Mouse (Mus musculus): ENCODE measurements around the gene Net1.
"Not testable (repeated sequence)": the region's sequence is repeated elsewhere in the genome, so short reads cannot be mapped to it uniquely, and the experiment has no call there.

Net1 gene

DNA sequence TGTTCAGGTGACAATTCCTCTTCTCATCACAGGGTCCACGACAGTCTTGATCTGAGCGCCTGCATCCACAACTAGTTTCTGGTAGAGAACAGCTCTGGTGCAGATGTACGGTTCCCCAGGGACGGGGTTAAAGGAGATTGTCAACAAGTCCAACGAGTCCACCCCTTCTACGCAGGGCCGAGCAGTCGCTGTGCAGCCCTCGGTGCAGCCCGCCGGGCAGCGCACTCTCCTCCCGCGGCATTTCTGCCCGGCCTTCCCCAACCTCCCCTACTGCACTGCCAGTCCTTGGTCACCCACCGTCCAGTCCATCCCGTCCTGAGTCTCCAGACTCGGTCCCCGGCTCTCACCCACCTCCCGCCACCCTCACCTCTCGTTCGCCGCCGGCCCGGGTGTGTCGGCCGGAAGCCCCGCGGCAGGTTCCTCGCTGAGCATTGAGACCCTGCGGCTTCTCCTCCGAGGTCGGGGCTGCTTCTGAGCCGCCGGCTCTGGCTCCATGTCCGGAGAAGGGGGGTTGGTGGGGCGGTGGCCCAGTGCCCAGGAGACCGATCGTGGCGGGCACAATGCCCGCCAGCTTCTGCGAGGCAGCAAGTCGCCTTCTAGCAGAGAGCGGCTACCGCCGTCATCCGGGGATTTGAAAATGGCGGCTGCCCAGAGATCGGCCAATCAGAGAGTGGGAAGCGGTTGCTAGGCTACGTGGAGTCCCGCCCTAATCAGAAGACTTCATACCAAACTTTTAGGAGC is at the start of gene Net1, which contains the start of gene Tubal3:
Gene Net1 (minus strand): TSS at position 650 of the 741 bp plus-strand sequence.
Gene Tubal3 (plus strand): TSS at position 704 of the 741 bp plus-strand sequence.
- peak; percentile 80 for DNase-seq

DNA sequence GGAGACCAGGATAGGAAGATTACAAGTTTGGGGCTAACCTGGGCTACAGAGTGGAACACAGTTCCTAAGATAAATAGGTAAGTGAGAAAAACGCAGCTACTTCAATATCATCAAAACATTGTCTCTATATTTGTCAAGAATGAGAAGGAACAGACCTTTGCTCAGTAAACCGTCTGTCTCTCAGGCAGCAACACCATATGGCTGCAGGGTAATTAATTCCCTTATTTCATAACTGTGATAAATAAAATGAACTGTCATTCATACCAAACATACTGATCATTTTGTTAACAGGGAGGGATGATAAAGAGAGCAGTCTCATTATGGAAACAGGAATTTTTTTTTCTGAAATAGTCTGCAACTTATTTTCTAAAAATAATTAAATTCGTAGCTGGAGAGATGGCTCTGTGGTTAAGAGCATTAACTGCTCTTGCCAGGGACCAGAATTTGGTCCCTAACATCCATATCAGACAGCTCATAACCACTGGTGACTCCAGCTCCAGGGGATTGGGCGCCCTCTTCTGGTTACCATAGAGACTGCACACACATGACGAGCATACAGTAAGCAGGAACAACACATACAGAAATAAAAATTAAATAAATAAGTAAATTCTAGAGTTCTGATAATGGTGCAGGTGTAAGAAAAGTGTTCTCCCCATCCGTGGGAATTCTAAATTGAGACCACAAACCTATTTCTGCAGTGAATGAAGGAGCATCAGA is 33.3 kb upstream of the Net1 start:
- no peak for DNase-seq

DNA sequence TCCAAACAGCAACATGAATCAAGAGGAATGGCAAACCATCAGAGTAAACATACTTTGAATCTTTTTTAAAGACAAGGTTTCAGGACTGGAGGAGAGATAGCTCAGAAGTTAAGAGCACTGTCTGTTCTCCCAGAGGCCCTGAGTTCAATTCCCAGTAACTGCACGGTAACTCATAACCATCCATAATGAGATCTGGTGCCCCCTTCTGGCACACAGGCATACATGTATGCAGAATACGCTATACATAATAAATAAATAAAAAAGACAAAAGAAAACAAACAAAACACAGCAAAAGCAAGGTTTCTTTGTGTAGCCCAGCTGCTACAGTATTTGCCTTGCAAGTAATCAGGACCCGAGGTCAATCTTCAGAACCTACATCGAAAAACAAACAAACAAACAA is 31.5 kb upstream of the Net1 start:
- DNase-seq, result no peak

DNA sequence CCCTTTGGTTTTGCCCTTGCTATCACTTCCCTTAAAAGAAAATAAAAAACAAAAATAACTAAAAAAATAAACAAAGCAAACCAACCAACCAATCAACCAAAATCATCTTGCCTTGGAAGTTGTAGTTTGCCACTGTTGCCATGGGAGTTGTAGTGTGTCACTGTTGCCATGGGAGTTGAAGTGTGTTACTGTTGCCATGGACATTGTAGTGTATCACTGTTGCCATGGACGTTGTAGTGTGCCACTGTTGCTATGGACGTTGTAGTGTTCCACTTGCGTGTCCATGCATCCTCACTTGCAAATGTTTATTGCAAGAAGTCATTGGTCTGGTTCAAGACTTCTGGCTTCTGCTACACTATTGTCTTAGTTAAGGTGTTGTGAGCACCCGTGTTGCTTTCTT is 29.2 kb upstream of the Net1 start:
- no peak for DNase-seq

DNA sequence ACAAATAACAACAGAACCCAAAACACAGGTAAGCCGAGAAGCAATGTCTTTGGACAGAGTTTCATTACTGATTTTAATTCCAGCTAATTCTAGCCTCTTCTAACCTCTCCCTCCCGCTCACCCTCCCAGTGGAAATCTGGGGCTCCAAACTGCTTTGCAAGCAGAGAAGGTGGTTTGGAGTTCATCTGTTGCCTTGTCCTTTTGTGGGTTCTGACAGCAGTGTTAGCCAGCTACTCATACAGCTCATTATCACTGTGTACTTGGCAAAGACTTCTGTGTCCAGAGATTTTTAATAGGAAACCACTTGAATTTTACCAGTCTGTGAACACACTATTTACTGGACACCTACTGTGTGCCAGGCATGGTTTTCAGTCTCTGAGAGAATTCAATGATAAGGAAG is 27.2 kb upstream of the Net1 start, which contains the start of gene Ucn3:
Gene Ucn3 (minus strand): TSS at position 101 of the 400 bp plus-strand sequence.
- DNase-seq, result no peak

DNA sequence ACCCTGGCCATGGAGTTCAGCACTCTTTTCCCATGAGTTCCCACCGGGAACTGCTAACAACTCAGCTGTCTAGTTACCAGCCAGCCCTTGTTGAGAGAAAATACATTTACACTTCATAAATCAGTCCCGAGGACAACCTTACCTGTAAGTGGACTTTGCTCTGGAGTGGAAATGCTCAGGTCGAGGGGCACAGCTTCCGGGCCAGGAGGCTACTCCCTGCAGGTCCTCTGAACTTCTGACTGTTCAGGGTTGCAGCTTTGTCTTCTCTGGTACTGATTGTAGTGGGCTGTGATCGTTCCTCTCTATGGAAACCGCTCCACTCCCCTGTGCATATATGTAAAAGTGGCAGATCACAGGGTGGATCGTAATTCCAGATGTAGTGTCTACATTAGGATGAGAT is 26.7 kb upstream of the Net1 start:
- DNase-seq, result no peak

DNA sequence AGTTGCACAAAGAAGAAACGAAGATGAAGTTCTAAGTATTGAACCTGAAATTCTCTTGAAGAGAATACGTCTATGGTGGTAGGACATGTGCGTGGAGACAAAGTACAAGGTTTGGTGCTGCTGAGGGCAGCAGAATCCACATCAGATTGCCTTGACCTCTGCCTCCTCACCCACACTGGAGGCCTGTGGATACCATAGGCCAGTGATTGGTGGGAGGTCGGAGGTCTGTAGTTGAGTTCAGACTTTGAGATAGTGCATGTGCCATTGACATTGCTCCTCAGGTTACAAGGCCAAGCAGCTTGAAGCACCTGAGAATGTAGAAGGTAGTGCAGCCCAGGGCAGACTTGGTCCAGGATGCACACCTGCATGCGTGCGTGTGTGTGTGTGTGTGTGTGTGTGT is 8.0 kb upstream of the Net1 start:
- DNase-seq, result no peak

DNA sequence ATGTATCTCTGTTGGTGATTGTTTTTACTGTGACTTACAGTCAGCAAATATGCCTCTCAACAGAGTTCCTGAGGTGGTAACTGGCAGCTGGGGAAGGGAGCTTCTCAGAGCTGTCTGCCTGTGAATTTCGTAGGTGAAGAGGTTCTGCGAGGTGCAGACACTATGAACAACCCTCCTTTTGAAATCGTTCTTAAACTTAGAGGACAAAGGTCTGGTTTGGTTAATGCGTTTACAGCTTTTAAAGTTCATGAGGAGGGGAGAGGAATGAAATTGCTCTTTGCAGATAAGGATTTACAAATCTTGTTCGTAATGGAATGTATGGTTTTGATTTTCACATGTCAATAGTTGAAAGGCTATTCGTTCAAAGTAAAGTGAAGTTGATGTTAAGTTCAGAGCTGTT is 7.6 kb upstream of the Net1 start:
- no peak for DNase-seq

DNA sequence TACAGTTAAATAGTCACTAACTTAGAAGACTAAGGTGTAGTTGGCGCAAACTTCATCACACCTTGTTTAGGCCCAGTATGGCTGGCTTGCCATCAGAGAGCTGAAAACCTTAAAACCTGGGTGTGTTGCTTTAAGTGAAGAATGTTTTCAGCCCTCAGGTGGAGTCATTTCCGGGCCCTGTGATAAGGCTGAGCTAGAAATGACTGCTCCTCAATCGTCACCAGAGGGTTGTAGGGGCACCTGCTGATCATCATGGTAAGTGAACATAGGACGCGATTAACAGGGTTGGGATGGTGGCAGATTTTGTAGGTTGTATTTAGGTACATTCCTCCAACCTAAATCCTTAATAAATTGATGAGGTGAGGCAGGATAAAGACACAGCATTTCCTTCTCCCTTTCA is 6.5 kb upstream of the Net1 start:
- no peak for DNase-seq

DNA sequence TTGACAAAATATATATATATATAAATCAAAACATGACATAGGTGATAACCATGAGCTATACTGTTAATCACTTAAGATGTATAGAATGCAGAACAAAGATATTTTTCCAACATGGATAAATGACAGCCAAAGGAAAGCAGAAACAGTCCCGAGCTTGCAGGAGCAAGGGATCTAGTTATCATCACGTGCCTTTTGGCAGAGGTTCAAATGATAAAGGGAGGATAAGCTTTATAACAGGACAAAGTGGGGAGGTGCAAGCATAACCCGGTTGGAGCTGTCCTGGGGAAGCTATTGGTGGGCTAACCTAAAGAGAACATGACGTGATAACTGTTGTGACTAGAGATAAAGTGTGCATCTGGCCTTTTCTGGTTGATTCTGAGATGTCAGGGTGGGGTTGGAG is 4.5 kb downstream of the Net1 start:
- DNase-seq, result no peak

DNA sequence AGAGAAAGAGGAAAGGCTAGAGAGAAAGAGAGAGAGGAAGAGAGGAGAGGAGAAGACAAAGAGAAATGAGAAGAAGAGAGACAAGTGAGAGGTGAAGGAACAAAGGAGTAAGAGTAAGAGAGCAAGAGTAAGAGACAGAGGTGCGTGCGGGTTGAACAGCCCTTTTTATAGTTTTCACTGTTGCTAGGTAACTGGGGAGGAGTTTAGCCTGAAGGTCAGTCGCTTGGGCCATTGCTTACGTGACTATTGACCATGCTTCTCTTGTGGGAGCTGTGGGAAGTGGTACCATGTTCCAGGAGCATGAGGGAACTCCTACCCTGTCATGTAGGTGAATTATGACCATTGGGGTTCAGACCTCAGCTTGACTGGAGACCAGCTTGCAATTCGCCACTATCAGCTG is 7.7 kb downstream of the Net1 start:
- DNase-seq, result no peak

DNA sequence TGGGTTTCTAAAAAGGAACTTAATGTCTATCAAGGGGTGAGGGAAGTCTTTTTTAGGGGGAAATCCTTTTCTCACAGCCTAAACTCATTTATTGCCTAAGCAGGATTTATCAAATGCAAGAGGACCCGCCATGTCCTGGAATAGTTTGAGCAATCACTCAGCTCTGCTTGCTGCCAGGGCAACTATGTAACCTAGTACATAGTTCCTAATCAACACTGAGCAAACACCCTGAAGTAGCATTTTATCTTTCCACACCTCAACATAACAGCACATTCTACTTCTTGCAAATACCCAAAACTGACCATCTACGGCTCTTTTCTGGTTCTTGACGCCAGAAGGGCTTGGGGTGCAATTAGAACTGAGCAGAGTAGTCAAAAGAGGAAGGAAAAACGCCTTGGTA is 9.8 kb downstream of the Net1 start:
- DNase-seq, result no peak

DNA sequence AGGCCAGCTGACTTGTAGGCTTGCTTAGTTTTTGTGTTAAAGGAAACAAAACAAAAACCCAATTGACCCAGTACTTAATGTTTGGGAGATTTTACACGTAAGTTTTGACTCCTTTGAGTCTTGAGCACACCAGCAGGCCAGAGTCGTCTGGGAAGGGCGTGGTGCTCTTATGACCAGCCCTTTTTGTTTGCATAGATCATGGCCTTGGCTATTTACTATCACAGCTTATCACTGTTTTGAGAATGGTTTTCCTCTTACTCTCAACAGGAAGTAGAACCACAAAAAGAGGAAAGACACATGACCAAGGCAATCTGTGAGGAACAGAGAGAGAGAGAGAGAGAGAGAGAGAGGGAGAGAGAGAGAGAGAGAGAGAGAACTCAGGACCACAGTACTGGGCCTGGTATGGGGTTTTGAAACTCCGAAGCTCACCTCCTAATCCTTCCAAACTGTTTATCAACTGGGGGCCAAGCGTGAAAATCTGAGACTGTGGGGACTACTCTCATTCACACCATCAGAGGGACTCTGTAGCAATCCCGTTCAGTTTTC is 10.8 kb downstream of the Net1 start:
- DNase-seq, result no peak

DNA sequence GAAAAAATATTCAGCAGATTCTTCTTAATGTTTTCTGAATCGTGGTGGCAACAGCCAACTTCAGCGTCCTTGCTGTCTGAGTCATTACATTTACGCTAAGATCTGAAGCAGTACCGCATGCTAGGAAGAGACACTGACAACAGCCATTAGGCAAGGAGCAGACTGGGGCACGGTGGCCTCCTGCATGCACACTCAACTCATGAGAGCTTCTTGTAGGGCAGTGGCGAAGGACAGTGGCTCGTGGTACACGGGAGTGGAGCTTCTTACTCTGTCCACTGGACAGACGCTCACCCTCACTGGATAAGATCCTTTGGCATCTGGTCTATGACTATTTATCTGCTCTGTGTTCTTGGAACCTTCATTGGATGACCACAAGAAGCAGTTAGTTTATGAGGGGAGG is 18.7 kb downstream of the Net1 start:
- no peak for DNase-seq

DNA sequence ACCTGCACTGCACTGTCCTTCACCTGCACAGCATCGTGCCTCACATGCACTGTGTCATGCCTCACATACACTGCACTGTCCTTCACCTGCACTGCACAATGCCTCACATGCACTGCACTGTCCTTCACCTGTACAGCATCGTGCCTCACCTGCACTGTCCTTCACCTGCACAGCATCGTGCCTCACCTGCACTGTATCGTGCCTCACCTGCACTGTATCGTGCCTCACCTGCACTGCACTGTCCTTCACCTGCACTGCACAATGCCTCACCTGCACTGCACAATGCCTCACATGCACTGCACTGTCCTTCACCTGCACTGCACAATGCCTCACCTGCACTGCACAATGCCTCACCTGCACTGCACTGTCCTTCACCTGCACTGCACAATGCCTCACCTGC is 19.8 kb downstream of the Net1 start:
- DNase-seq, result not testable (repeated sequence)

DNA sequence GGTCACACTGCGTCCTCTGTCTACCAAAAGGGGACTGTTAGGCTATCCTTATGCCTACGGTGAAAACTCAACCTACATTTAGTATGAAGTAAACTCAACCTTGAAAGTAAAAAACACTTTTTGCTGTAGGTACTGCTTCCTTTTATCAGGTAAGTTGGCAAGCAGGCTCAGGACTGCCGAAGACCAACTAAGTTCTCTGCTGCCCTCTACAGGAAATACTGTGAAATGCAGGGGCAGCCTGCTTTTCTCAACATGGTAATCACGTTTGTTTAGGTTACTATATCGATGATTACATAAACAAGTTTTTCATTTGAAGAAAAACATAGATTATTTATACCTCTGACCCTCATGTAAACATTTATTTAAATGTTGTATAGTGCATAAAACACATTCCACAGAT is 21.1 kb downstream of the Net1 start:
- DNase-seq, result peak; percentile 65

DNA sequence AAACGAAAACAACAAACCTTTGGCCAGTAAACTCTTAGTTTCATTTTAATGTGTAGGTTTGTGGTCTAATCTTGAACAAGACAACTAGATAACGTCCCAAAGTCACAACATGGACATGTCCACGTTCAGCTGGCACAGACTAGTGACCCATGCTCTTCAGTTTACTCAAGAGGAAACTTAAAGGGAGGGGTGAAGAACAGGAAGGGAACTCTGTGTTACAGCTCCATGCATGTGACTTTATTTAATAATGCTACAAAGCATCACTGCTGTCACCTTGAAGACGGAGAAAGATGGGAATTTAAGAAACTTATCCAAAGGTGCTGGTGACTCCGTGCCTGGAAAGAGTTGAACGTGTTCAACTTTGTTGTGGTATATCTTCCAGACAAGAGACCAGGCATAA is 22.0 kb downstream of the Net1 start:
- DNase-seq, result no peak

DNA sequence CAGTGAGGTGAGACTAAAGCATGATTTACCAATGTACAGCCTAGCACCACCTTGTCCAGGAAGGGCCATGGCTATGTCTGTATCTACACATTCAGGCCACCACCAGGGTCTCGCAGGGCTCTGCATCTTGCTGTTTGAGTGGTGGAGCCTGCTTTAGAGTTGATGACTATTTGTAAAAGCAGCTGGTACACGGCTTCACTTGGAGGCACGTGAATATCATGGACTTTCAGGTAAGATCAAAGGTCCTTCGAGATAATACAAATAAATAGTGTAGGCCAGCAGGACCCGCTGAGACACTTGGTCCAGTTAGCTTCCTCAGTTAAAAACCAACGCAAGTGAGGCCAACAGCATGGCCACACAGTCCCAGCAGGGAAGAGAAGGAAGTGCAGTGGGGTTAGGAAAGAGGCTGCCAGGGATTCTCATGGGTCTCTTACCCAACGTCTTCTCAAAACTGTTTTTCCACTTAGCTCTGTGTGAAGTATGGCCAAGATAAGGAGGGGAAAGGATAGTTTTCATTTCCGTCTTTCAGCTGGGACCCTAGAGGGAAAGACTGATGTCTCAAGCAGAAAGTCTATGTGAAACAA is 22.5 kb downstream of the Net1 start:
- no peak for DNase-seq

DNA sequence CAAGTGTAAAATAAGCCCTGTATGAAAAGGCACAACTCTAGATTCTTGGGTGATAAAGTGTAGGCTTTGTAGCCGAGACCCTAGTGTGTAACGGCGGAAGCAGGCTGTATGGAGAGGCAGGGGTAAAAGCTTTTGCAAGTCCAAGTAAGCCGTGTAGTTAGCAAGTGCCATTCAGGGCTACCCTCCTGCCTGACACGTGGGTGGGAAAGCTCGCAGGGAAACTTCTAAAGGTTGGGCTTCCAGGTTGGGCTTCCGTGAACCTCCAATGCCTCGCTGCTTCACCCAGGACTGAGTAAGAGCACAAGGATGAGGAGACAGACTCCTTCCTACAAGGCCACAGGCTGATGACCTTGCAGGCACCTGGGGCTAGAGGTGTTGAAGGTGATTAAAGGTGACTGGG is 23.5 kb downstream of the Net1 start:
- DNase-seq, result no peak

DNA sequence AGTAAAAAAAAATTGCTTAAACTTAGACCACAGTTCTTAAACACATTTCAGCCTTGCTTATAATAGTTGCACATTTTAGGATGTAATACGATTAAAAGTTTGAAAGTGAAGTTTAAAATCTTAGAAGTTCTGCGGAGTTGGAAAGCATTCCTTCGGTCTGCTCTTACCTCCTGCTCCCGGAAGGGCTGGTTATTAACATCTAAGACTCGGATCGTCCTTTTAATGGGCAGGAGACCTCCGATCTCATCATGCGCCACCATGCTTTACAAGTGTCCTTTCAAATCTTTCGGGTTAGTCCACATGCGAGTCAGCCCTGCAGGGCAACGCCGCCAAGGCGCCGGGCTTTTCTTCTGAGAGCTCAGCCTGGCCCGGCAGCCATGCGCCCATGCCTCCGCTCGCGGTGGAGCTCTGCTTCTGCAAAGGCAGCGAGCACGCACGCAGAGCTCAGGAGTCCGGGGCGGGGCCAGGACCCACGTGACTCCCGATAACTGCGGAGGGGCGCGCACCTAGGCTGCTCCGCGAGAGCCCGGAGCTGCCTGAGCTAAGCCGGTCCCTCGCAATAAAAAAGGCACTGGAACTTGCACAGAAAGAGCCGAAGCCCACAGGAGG is 24.8 kb downstream of the Net1 start:
- DNase-seq, result peak; percentile 83

DNA sequence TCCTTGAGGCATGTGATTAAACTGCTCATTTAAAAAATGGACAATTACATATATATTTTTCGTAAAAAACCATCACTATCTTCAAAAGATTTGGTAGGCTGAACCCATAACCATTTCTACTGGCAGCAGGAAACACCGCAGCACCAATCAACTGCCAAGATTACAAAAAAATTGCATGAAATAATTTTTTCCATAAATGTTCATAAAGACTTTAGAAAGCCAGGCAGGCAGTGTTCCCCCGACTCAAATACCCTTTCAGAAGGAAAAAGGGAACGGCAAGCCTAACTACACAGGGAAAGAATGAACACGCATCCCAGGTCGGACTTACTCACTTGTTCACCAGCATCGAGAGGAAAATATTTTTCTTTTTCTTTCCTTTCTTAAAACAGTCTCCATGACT is 25.4 kb downstream of the Net1 start:
- no peak for DNase-seq

DNA sequence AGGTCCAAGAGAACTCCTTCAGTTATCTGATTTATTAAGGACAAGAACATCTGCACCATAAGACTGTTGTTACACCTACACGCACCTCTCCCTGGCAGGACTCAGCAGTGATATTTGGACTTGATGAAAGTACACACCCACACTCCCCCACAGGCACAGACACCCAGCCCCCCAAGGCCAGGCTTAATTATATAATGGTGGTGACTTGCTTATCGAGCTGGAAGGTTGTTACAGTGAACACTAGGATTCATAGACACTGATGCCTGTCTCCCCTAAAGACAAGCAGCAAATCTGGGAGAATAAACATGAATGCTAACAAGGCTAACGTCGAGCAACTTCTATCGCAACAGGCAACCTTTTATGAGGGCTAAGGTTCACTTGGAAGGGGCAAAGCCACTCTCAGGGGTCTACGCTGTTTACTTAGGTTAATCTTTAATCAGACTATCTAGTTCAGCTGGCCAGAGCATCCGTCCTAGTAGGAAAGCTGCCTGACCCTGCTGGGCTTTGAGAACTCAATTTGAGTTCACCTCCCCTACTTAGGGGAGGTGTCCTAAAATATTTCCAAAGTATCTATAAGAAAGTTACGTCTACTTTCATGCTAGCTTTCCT is 26.4 kb downstream of the Net1 start:
- DNase-seq, result no peak

DNA sequence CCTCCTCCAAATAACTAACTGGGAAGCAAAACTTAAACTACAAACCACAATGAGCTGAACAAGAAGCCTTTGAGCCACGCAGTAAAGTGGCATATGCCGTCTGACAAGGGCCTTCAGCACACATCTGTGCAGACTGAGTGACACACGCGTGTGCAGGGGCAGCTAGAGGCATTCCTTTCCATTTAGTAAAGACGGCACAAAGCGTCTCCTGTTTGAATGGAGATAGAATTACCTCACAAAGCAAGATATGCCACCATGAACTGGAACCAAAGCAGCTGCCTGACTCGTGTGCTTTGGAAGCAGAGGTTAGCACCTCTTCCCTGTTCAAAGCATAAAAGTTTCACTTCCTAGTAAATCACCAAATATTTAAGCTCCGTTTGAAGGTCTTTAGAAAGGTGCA is 28.0 kb downstream of the Net1 start:
- DNase-seq, result no peak

Measured in cerebellum, adult 11-12 months (tissue).